Mouse (Mus musculus) hematopoietic stem cell, adult 5-6 weeks (primary cell): ENCODE results near the gene Pgm5. TPM values are rescaled to one million over a fixed set of nuclear protein-coding genes. Genes with fewer than 3 reads are reported as not detected.

Experiments used
- ATAC-seq, 2 experiments: fragments of 125-278 bp in 1 of 2; replicated peaks in 1 of 2; 2 replicates each; pipeline ENCODE4 v1.8.0; 2016 to 2017; ENCODE audit warnings: inconsistent platforms in 2 of 2, mild to moderate bottlenecking in 2 of 2, moderate number of reproducible peaks in 2 of 2, low read depth in 1 of 2, moderate TSS enrichment in 1 of 2; ENCODE audit not compliant: low FRiP score in 2 of 2, poor library complexity in 2 of 2, severe bottlenecking in 2 of 2, insufficient read depth in 1 of 2, low TSS enrichment in 1 of 2
- total RNA-seq: library from RNA; stranded (forward); fragments of 172-1452, 232-1000 nt; gene quantifications from 2 replicates; pipeline ENCODE4 v1.2.3, GENCODE M21; 2017

The Pgm5 gene
- total RNA-seq, 1 experiment from 2014 or later, result not detected

- no peak for ATAC-seq
Observed at GRCm38 (mm10) chr19:24699196-24699595, 162.5 kb downstream of the Pgm5 start.

- 0 out of 4 replicates have a peak, but pooled peaks of 1 of the 2 experiments have one; percentile 29 for ATAC-seq
Observed at GRCm38 (mm10) chr19:24698651-24699050, 163.0 kb downstream of the Pgm5 start.

GRCm38 (mm10) chr19:24697946-24698345 is 163.7 kb downstream of the Pgm5 start:
- ATAC-seq, result no peak

- ATAC-seq, result no peak
Observed at GRCm38 (mm10) chr19:24692691-24693090, 169.0 kb downstream of the Pgm5 start.

GRCm38 (mm10) chr19:24689531-24689930 is 172.1 kb downstream of the Pgm5 start:
- ATAC-seq, result no peak

GRCm38 (mm10) chr19:24688327-24688726 is 173.3 kb downstream of the Pgm5 start:
- ATAC-seq, result no peak

- ATAC-seq, result no peak; a peak in 1 of 4 replicates
Observed at GRCm38 (mm10) chr19:24686411-24686810, 175.2 kb downstream of the Pgm5 start.

GRCm38 (mm10) chr19:24683016-24683720 is 178.5 kb downstream of the Pgm5 start:
- no peak for ATAC-seq

- no peak for ATAC-seq
Observed at GRCm38 (mm10) chr19:24677242-24677984, 184.2 kb downstream of the Pgm5 start.

GRCm38 (mm10) chr19:24676429-24676828 is 185.2 kb downstream of the Pgm5 start:
- no peak for ATAC-seq

GRCm38 (mm10) chr19:24673762-24674161 is 187.9 kb downstream of the Pgm5 start, which contains the start of gene Tmem252:
TSS of gene Tmem252 (plus strand) at chr19:24674008.
- no peak for ATAC-seq

- ATAC-seq, result no peak
Observed at GRCm38 (mm10) chr19:24673331-24673730, 188.3 kb downstream of the Pgm5 start.

GRCm38 (mm10) chr19:24672366-24672960 is 189.2 kb downstream of the Pgm5 start:
- ATAC-seq, result no peak

GRCm38 (mm10) chr19:24671571-24671970 is 190.1 kb downstream of the Pgm5 start:
- peak; percentile 25 to 62; a peak in 2 of 4 replicates for ATAC-seq

GRCm38 (mm10) chr19:24667527-24667926 is 194.1 kb downstream of the Pgm5 start:
- ATAC-seq, result no peak

- ATAC-seq, result no peak
Observed at GRCm38 (mm10) chr19:24665771-24666170, 195.9 kb downstream of the Pgm5 start.

- no peak for ATAC-seq
Observed at GRCm38 (mm10) chr19:24662346-24662745, 199.3 kb downstream of the Pgm5 start.

GRCm38 (mm10) chr19:24656981-24657380 is 204.7 kb downstream of the Pgm5 start:
- ATAC-seq, result 0 out of 4 replicates have a peak, but pooled peaks of 1 of the 2 experiments have one; percentile 12
